Mouse (Mus musculus) embryonic facial prominence, embryonic 15.5 days (tissue): ENCODE measurements around the gene Eef1akmt3. TPM values are rescaled to one million over a fixed set of nuclear protein-coding genes. Genes with fewer than 3 reads are reported as not detected.

Experiments
- ATAC-seq: fragments of 200-750 bp; cut with Nextera tagmentation; 2 replicates; pipeline ENCODE4 v1.8.0; 2017; ENCODE audit warnings: low read depth, moderate TSS enrichment; ENCODE audit not compliant: insufficient number of reproducible peaks, low FRiP score, low TSS enrichment
- H3K27ac ChIP-seq: fragments of 300-500 bp; sonication (generic); replicated peaks from 2 replicates; pipeline ENCODE4 v1.5.1; 2015; ENCODE audit warnings: mild to moderate bottlenecking, inconsistent platforms
- H3K27me3 ChIP-seq: fragments of 300-500 bp; sonication (generic); 2 replicates; pipeline ENCODE4 v1.6.1; 2015; ENCODE audit warnings: inconsistent platforms
- H3K36me3 ChIP-seq: fragments of 300-500 bp; sonication (generic); 2 replicates; pipeline ENCODE4 v1.6.1; 2015; ENCODE audit warnings: mild to moderate bottlenecking, inconsistent platforms
- H3K4me1 ChIP-seq: fragments of 300-500 bp; sonication (generic); 2 replicates; pipeline ENCODE4 v1.6.1; 2015; ENCODE audit warnings: inconsistent platforms
- H3K4me2 ChIP-seq: fragments of 300-500 bp; sonication (generic); replicated peaks from 2 replicates; pipeline ENCODE4 v1.6.1; 2015; ENCODE audit warnings: mild to moderate bottlenecking, inconsistent platforms
- H3K4me3 ChIP-seq: fragments of 300-500 bp; sonication (generic); replicated peaks from 2 replicates; pipeline ENCODE4 v1.5.1; 2015; ENCODE audit warnings: mild to moderate bottlenecking, inconsistent platforms
- H3K9ac ChIP-seq: fragments of 300-500 bp; sonication (generic); 2 replicates; pipeline ENCODE4 v1.6.1; 2015; ENCODE audit warnings: inconsistent platforms
- H3K9me3 ChIP-seq: fragments of 300-500 bp; sonication (generic); replicated peaks from 2 replicates; pipeline ENCODE4 v1.6.1; 2016; ENCODE audit warnings: inconsistent platforms
- WGBS: fragments of 180-500 bp; shearing (Covaris S2); methylation state at CpG from one replicate; pipeline ENCODE4 v1.1.7; 2015; 5-methylcytosine and 5-hydroxymethylcytosine counted together
- polyA plus RNA-seq: library from polyadenylated mRNA; unstranded; fragments of >200 nt; fragmentation: Nextera tagmentation; extraction: Ambion mirVana; gene quantifications from 2 replicates; pipeline ENCODE4 v1.2.1, GENCODE M21; 2015

Eef1akmt3 gene
- polyA plus RNA-seq, 1 experiment from 2014 or later, result 1.3 TPM

DNA sequence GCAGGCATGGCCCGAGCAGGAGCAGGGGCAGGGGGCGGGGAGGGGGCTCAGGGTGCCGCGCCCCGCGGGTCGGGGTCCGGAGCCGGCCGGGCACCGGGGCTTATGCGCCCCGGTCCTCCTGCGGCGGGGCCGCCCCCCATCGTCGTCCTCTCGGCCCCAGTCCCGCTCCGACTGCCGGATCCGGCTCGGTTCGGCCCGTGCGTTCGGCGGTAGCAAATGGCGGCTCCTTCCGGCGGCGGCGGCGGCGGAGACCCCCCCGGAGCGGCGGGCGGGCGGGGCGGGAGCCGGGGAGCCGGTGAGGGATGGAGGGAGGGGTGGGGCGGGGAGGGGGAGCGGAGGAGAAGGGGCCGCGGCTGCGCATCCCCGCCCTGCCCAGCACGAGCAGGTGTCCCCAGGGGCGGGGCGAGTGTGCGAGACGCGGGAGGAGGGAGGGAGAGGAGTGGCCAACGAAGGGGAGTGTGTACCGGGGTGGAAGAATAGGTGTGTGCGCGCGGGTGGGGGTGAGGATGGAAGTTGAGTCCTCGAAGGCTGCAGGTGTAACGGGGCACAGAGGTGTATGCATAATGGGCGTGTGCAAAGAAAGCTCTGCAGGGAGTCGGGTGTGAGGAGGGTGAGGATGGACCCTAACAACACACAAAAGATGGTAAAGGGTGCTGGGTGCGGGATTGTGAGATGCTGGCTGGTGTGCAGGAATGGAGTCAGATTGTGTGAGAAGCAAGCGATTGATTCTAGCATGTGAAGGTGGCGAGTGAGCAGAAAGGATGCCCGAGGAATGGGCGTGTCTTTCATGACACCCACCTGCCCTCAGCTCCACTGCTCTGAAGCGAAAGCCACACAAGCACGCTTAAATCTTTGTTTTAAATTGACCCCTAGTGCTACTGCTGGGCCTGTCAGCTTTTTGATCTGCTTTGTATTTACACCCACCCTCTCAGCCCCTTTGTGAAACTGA, 18.9 kb upstream of the Eef1akmt3 start, which contains the start of gene March9:
March9 (minus strand) TSS at position 217 of the 949 bp plus-strand sequence.
- peak within 1 kb of the TSS; percentile 86 for H3K4me2 ChIP-seq
- H3K4me3 ChIP-seq, result peak within 1 kb of the TSS; percentile 78
- H3K9ac ChIP-seq, result peak within 1 kb of the TSS; percentile 73
- peaks cover 24% of the 10 kb centered on the region for H3K36me3 ChIP-seq
- WGBS, result under 1% methylated on average over 43 of the region's 72 CpGs
- H3K9me3 ChIP-seq, result no peaks in the 10 kb centered on the region
- peak; percentile 22 for ATAC-seq
- H3K27me3 ChIP-seq, result no peaks in the 10 kb centered on the region
- peak within 1 kb of the TSS; percentile 70 for H3K27ac ChIP-seq
- H3K4me1 ChIP-seq, result peaks cover 33% of the 10 kb centered on the region

DNA sequence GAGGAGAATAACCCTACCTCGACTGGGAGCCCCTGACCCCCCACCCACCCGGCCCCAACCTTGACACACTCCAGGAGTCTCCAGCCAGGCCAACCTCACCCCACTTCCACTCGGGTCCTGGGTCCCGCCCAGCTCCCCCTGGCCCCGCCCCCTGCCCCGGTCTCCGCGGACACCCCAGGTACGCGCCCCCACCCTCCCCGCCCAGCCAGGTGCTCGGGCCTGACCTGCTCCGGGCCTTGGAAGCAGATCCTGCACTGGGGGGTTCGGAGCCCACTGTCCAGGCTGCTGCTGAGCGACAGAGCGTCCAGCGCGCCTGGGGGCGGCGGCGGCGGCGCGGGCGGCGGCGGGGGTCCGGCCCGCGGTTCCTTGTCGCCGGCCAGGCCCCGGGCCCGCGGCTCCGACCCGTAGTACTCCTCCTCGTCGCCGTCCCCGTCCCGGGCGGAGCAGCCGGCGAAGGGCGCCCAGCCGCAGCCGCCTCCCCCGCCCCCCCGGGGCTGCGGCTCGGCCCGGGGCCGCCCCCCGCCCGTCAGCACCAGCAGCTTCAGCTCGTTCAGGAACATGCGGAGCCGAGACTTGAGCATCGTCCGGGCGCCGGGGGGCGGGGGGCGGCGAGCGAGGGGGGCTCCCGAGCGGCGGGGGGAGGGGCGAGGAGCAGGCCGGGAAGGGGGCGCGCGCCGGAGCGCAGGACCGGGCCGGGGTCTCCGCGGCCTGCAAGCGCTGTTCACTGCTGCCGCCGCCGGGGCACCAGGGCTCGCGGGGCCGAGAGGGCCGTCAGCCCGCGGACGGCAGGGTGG, 18.1 kb upstream of the Eef1akmt3 start:
- H3K4me2 ChIP-seq, result peak overlapping the region; percentile 86
- no peaks in the 10 kb centered on the region for H3K27me3 ChIP-seq
- peak overlapping the region; percentile 73 for H3K9ac ChIP-seq
- H3K27ac ChIP-seq, result peak overlapping the region; percentile 70
- H3K9me3 ChIP-seq, result no peaks in the 10 kb centered on the region
- peaks cover 24% of the 10 kb centered on the region for H3K4me1 ChIP-seq
- peaks cover 20% of the 10 kb centered on the region for H3K36me3 ChIP-seq
- peak overlapping the region; percentile 78 for H3K4me3 ChIP-seq
- no peak; the same call in 1 of the 2 replicates for ATAC-seq
- WGBS, result under 1% methylated on average over 61 of the region's 92 CpGs

GRCm38 (mm10) chr10:127058708-127059107, 17.4 kb upstream of the Eef1akmt3 start:
- Histone ChIP-seq H3K27me3 (no peaks in the 10 kb centered on the region), H3K9ac (no peak overlapping the region), H3K36me3 (peaks cover 20% of the 10 kb centered on the region), H3K4me3 (peak overlapping the region; percentile 78), H3K27ac (no peak overlapping the region), H3K4me2 (peak overlapping the region; percentile 86), H3K9me3 (no peaks in the 10 kb centered on the region), H3K4me1 (peaks cover 24% of the 10 kb centered on the region)
- no peak for ATAC-seq
- WGBS, result 9% methylated on average over 8 of the region's 8 CpGs

- Histone ChIP-seq H3K36me3 (peaks cover 20% of the 10 kb centered on the region), H3K4me1 (peaks cover 24% of the 10 kb centered on the region), H3K27me3 (no peaks in the 10 kb centered on the region), H3K9me3 (no peaks in the 10 kb centered on the region), H3K9ac (no peak overlapping the region), H3K27ac (no peak overlapping the region), H3K4me2 (peak overlapping the region; percentile 86), H3K4me3 (peak overlapping the region; percentile 78)
- no peak for ATAC-seq
- 2% methylated on average over 9 of the region's 9 CpGs for WGBS
Measured at GRCm38 (mm10) chr10:127058161-127058560, 16.8 kb upstream of the Eef1akmt3 start.

DNA sequence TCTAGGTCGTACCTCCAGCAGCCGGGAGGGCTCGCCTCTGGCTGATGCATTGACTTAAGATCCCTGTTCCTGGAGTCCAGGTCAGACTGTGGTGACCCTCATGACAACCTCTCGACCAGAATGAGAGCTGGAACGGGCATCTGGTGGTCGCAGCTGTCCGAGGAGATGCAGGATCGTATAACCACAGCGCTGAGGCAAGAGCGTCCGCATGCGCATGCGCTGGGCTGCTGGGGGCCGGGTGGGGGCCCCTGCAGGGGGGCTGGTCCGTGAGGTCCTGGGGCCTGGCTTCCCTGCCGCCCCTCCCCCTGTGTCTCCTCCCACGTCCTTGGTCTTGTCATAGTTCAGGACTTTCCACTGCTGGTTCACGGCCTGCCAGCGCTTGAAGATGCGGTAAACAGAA, 15.2 kb upstream of the Eef1akmt3 start:
- Histone ChIP-seq H3K4me2 (no peak overlapping the region), H3K36me3 (peaks cover 20% of the 10 kb centered on the region), H3K4me1 (peaks cover 20% of the 10 kb centered on the region), H3K9ac (no peak overlapping the region), H3K27me3 (peaks cover 7% of the 10 kb centered on the region; the same call in 1 of the 2 replicates), H3K9me3 (no peaks in the 10 kb centered on the region), H3K27ac (no peak overlapping the region), H3K4me3 (no peak overlapping the region)
- WGBS, result 81% methylated on average over 20 of the region's 20 CpGs
- no peak for ATAC-seq

GRCm38 (mm10) chr10:127055406-127055805, 14.1 kb upstream of the Eef1akmt3 start:
- Histone ChIP-seq H3K9ac (no peak overlapping the region), H3K4me3 (no peak overlapping the region), H3K4me1 (peaks cover 16% of the 10 kb centered on the region), H3K27ac (no peak overlapping the region), H3K9me3 (no peaks in the 10 kb centered on the region), H3K27me3 (peaks cover 18% of the 10 kb centered on the region), H3K36me3 (peaks cover 20% of the 10 kb centered on the region), H3K4me2 (no peak overlapping the region)
- ATAC-seq, result no peak
- 85% methylated on average over 8 of the region's 8 CpGs for WGBS

DNA sequence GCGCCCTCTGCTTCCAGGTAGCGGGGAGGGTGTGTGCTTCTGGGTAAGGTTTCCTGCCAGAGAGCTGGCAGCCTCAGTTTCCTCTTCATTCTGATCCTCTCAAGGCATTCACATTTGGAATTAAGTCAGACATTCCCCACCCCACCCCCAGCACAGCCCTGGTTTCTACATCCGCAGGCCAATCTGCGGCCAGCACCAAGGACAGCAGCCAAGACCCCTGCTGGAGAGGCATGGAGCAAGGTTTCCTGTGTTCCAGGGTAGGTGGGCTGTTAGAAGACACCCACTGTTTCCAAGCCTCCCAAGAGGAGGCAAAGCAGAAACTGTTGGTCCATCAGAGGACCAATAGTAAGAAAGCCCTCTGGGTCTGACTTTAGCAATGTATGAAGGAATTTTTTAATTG, 13.3 kb upstream of the Eef1akmt3 start:
- H3K4me2 ChIP-seq, result no peak overlapping the region
- ATAC-seq, result no peak
- peaks cover 25% of the 10 kb centered on the region for H3K27me3 ChIP-seq
- no peaks in the 10 kb centered on the region for H3K9me3 ChIP-seq
- H3K9ac ChIP-seq, result no peak overlapping the region
- no peak overlapping the region for H3K4me3 ChIP-seq
- H3K27ac ChIP-seq, result no peak overlapping the region
- 64% methylated on average over 4 of the region's 4 CpGs for WGBS
- H3K4me1 ChIP-seq, result peaks cover 18% of the 10 kb centered on the region
- peaks cover 20% of the 10 kb centered on the region for H3K36me3 ChIP-seq

GRCm38 (mm10) chr10:127050119-127050474, 8.8 kb upstream of the Eef1akmt3 start:
- Histone ChIP-seq H3K4me3 (0 out of 2 replicates have a peak overlapping the region, but pooled peaks have one; percentile 19), H3K9ac (no peak overlapping the region), H3K36me3 (peaks cover under 1% of the 10 kb centered on the region; the same call in 1 of the 2 replicates), H3K4me2 (no peak overlapping the region), H3K4me1 (peaks cover 20% of the 10 kb centered on the region), H3K27ac (no peak overlapping the region), H3K9me3 (no peaks in the 10 kb centered on the region), H3K27me3 (peaks cover 55% of the 10 kb centered on the region)
- 15% methylated on average over 10 of the region's 10 CpGs for WGBS
- ATAC-seq, result no peak

- H3K9ac ChIP-seq, result no peak overlapping the region
- no peaks in the 10 kb centered on the region for H3K9me3 ChIP-seq
- peaks cover 55% of the 10 kb centered on the region for H3K27me3 ChIP-seq
- H3K4me1 ChIP-seq, result peaks cover 20% of the 10 kb centered on the region
- no peak overlapping the region for H3K27ac ChIP-seq
- no peak for ATAC-seq
- H3K4me2 ChIP-seq, result peak overlapping the region; percentile 36
- peaks cover 6% of the 10 kb centered on the region for H3K36me3 ChIP-seq
- H3K4me3 ChIP-seq, result peak overlapping the region; percentile 19
- WGBS, result 3% methylated on average over 29 of the region's 29 CpGs
Measured at GRCm38 (mm10) chr10:127049395-127050118, 8.2 kb upstream of the Eef1akmt3 start.

DNA sequence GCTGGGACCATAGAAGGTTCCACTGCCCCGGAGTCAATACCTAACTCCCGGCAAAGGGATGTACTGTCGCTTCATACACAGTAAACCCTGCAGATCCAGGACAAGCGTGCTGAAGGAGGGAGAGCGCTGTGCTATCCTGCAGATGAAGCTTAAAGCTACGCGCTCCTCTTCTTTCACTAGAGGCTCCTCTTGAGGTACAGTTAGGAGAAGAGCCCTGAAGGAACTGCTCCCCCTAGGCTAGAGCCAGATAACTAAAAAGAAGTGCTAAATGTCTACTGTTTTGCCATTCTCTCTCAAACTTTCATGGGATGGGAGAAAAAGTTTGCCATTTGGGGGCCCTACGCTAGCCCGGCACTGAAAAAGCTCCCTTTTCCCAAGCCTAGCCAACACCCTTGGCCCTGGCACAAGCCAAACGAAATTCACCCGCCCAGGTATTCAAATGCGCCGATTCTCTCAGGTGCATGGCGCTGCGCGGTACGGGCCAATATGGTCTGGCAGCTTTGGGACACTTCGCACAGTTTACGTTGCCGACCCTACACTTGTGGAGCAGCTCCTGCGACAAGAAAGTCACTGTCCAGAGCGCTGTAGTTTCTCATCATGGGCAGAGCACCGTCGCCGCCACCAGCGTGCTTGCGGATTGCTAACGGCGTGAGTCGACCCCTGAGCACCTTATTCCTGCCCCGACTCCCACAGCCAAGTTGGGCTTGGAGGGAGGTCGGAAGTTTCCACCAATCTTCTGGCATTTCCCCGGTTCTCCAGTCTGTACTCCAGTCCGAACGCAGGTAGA, 7.5 kb upstream of the Eef1akmt3 start:
- 4% methylated on average over 35 of the region's 35 CpGs for WGBS
- Histone ChIP-seq H3K27ac (no peak overlapping the region), H3K4me1 (peaks cover 20% of the 10 kb centered on the region), H3K9me3 (no peaks in the 10 kb centered on the region), H3K36me3 (peaks cover 7% of the 10 kb centered on the region), H3K4me3 (peak overlapping the region; percentile 19), H3K4me2 (peak overlapping the region; percentile 36), H3K27me3 (peaks cover 55% of the 10 kb centered on the region), H3K9ac (no peak overlapping the region)
- no peak for ATAC-seq
